Mouse (Mus musculus): ENCODE results near the gene Farp1.

Gene Farp1

DNA sequence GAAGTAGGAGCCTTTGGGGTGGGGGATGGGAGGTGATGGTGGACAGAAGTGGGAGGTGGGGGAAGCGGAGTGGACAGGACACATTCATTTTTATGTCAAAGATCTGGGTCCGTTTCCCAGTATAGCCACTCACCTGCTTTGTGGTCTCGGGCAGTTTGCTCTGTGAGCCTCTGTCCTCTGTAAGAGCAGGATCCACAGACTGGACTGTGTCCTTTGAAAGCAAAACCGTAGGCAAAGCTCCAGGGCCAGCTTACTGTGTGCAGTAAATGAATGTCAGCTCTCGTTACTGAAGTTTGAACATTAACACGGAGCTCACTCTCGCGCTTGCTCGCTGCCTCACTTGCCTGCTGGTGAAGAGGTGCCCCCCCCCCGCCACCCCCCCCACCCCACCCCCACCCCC is 110.7 kb downstream of the Farp1 start:
- no peak for DNase-seq (ENCODE audit: low spot score in 2 of 2)

DNA sequence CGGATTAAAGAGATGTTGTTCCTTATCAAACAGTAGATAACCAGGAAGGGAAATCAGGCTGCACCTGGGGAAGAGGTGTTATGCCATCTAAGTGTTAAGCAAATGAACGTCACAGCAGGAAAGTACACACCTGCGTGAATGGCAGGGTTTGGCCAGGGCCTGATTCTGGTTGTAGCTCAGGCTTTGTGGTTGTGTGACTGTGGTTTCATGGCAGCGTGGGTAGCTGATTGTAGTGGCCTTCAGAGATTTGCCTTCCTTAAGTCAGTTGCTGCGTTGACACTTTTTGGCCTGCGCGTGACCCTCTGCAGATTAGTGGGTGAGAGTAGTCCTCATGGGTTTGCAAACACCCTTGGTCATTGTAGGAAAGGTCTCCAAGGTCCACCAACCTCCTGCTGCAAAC is 111.2 kb downstream of the Farp1 start:
- DNase-seq (ENCODE audit: low spot score in 2 of 2), result no peak

DNA sequence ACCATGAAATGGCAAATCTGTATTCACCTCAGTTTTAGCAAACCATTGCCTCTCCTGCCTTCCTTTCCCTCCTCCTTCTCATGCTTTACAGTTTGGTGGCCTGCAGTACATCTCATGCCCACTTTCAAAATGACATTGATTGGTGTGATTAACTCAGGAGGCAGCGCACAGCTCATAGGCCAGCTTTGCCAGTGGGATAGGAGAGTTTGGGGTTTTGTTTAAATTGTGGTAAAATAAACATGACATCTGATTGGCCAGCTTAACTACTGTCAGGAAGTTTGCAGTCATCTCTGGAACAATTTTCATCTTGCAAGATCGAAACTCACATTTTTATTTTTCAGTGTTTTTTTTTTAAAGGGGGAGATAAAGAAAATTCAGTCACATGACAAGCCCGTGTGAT is 112.0 kb downstream of the Farp1 start:
- no peak for DNase-seq (ENCODE audit: low spot score in 2 of 2)

DNA sequence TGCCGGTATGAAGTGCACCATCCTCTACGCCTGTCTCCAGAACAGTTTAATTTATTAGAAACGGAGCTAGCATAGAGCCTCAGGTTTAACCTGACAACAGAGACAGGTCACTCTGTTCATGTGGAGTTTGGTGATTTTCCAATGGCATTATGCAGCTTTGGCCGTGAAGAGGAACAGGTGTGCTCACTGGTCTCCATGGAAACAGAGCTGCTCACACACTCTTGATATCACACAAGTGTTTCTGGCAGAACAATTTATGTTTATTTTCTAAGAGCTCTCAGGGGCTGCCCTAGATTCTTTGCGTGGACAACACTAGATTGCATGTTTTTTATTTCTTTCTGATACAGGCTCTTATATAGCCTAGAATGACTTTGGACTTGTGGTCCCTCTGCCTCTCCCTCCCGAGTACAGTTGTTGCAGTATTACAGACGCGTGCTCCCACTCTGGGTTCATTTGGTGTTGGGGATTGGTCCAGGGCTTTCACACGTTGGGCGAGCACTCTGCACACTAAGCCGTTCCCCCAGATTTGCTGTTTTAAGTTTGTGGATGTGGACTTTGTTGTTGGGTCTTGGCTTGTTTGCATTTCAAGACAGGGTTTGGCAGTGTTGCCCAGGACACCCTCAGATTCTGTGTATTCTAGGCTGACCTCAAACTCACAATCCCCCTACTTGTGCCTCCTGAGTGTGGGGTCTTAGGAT is 113.2 kb downstream of the Farp1 start:
- no peak for DNase-seq (ENCODE audit: low spot score in 2 of 2)

DNA sequence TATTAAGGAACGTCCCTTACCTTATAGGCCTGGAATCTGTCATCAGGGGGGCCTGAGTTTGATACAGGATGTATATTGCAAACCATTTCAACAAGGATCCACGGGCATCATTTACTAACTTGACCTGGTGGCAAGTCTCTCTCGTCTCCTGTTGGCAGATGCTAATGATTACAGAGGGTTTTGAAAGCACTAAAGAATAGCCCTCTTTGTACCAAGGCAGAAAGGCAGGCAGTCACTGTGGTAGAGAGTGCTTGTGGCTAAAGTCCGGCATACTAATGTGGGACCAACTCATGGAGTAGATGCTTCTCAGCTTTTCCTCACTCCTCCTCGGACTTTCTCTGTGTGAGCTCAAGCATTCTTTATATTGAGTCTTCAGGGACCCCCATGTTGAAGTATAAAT is 115.0 kb downstream of the Farp1 start:
- DNase-seq (ENCODE audit: low spot score in 2 of 2), result no peak

DNA sequence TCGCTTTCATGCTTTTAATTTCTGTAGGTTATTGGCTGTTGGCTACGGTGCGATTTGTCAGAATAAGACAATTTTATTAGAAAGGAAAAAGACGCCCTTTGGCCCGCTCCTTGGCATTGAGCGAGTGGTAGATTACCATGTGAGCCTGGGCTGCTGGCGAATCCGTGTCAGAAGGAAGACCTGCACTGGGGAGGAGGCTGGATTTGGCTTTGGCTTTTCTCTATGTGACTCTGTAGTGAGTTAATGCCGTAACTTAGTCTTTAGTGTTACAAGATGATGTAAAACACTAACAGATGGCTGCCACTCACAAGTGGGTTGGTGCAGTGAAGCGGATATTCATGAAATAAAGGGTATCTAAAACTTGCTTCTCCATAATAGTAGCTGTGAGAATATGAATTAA is 116.8 kb downstream of the Farp1 start:
- no peak for DNase-seq (ENCODE audit: low spot score in 2 of 2)

- no peak for DNase-seq (ENCODE audit: low spot score in 2 of 2)
Observed at GRCm38 (mm10) chr14:121152771-121153170, 117.8 kb downstream of the Farp1 start.

- no peak for DNase-seq (ENCODE audit: low spot score in 2 of 2)
Observed at GRCm38 (mm10) chr14:121153260-121153659, 118.3 kb downstream of the Farp1 start.

DNA sequence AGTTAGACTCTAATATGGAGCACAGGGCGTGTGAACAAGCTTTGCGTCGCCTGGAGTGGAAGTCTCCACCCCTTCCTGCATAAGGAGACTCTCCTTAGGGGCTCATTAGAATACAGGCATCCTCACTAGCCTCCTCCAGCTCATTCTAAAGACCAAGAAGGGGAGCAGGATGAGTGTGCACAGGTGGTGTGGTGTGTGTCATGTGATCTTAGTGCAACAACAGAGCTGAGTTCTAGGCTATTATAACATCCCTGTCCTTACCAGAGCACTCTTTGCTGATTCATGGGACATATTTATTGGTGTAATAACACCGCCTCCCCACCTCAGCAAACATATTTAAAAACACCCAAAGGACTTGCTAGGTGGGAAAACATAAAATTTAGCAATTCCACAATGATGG is 120.2 kb downstream of the Farp1 start:
- DNase-seq (ENCODE audit: low spot score in 2 of 2), result no peak

DNA sequence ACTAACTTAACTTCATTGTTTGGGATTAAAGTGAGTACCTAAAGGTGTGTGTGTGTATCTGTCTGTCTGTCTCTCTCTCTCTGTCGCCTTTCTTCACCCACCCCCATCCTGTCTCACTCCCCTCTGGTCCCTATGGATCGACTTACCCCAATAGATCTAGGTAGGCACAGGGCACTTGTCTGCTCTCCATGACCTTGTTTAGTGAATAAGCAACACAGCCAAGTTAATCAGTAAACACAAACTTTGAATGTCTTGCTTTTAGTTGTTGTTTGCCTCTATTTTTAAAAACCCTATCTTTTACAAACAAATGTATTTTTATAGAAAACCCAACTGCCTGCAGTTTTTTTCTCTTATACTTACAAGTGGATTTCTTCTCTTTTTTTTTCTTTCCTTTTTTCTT is 123.6 kb downstream of the Farp1 start:
- no peak for DNase-seq (ENCODE audit: low spot score in 2 of 2)

GRCm38 (mm10) chr14:121162822-121163221 is 127.8 kb downstream of the Farp1 start:
- DNase-seq (ENCODE audit: low spot score in 2 of 2), result no peak

DNA sequence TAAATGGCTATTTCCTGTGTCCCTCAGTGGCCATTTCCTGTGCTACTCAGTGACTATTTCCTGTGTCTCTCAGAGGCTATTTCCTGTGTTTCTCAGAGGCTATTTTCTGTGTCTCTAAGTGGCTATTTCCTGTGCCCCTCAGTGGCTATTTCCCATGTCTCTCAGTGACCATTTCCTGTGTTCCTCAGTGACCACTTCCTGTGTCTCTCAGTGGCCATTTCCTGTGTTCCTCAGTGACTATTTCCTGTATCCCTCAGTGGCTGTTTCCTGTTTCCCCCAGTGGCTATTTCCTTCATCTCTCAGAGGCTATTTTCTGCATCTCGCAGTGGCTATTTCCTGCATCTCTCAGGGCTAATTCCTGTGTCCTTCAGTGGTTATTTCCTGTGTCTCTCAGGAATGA is 129.9 kb downstream of the Farp1 start:
- DNase-seq (ENCODE audit: low spot score in 2 of 2), result no peak

DNA sequence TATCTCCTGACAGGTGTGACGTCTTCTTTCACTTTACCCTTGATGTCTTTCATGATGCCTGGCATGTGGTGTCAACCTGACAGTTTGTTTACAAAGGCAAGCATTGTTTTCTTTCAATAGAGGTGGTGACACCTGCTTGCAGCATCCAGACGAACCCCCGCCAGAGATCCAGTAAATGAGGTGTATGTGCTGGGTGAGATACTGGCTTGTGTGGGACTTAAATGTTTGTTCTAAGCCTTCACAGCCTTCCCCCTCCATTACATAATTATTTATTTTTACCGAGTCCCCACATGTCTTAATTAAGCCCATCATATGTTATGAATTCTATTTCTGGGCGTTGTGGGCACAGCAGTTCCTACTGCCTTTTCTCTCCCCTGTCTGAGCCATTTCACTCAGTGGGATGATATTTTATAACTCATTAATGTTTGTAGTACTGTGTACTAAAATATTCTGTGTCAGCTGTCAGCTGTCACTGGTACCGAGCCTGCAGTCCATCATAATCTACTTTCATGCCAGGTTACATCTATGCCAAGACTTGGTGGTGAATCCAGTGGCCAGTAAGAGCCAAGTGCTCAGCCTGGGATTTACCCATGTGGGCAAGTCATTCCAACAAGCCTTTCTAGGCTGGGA is 130.5 kb downstream of the Farp1 start:
- no peak for DNase-seq (ENCODE audit: low spot score in 2 of 2)

DNA sequence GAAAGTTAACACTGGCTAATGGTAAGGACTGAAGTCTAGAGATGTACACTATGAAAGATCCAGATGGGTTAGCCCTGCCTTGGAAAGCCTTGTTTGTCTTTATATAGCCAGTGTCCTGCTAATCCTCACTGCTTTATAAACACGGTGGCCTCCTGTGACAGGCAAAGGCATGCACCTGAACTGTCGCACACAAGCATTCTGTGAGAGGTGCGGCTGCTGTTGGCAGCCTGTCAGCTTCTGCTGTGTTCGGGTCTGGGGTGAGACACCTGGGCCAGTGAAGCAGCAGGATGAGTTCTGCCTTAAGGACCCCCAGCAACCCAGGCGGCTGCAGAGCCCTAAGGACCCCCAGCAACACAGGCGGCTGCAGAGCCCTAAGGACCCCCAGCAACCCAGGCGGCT is 131.0 kb downstream of the Farp1 start:
- no peak for DNase-seq (ENCODE audit: low spot score in 2 of 2)

DNA sequence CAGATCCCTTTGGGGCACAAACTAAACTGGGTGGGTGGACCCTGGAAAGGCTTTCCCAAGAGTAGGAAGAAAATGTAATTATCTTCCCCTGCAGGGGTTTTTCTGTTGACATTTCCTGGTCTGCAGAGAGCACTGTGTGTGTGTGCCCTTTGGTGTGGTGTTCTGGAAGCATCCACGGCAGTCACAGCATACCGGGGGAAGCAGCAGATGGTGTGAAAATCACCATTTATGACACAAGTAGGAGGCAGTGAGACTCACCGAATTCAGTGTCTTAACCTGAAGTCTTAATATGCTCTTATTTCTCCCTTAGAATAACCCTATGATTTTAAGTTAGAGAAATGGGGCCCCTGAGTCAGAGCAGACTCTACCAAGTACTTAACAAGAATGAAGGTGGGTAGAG is 133.7 kb downstream of the Farp1 start:
- no peak for DNase-seq (ENCODE audit: low spot score in 2 of 2)

DNA sequence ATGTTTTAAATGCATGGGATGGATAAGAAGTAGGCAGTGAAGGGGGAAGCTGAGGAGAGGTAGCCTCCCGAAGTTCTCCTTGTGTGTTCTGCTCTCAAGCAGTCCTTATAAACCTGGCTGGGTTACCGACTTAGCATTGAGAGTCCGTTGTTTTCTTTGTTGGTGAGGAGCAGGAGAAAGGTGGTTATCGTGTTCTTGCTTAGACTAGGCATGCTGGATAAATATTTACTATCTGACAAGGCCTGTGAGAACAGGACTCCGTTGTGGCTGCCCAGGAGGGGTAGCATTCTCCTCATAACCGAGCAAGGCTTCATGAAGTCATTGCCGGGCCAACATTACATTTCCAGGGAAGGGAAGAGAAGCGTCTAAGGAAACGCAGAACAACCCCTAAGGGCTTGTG is 135.3 kb downstream of the Farp1 start:
- DNase-seq (ENCODE audit: low spot score in 2 of 2), result no peak

GRCm38 (mm10) chr14:121172065-121173036 is 137.4 kb downstream of the Farp1 start:
- DNase-seq (ENCODE audit: low spot score in 2 of 2), result no peak

GRCm38 (mm10) chr14:121175385-121175784 is 140.4 kb downstream of the Farp1 start:
- DNase-seq (ENCODE audit: low spot score in 2 of 2), result no peak

DNA sequence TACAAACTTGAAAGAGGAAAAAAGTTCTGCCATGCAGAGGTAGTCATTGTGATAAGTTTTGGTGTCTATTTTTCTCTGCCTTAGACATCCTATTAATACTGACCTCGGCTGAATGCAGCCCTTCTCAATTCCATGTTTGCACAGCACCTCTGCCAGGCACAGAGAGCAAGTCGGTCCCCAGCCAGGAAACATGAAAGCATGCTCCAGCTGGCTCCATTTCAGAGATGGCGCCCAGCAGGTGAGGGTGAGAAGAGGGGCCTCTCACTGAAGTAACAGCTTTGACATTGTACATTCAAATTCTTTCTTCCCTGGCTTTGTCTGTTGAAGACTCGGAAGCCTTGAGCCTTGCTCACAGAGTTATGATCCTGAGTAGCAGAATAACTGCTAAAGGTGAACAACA is 140.9 kb downstream of the Farp1 start:
- no peak for DNase-seq (ENCODE audit: low spot score in 2 of 2)

GRCm38 (mm10) chr14:121177907-121178306 is 142.9 kb downstream of the Farp1 start:
- DNase-seq (ENCODE audit: low spot score in 2 of 2), result no peak

- DNase-seq (ENCODE audit: low spot score in 2 of 2), result no peak
Observed at GRCm38 (mm10) chr14:121180611-121181010, 145.6 kb downstream of the Farp1 start.

DNA sequence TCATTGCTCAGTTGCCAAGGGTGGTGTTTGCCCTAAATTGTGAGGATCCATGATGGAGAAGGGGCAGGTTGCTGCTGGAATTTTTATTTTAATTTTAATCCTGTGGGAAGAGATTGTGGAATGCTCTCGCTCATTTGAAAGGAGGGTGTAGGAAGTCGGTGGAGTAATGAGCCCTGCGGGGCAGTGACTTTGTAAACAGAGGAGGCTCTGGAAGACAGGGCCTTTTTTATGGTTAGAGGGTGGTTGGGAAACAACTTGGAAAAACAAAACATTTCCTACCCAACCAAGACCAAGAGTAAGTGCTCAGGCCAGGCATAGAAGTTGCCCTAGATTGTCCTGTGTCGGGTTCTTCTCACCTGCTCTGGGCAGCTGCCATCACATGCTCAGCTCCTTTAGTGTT is 146.8 kb downstream of the Farp1 start:
- no peak for DNase-seq (ENCODE audit: low spot score in 2 of 2)

DNA sequence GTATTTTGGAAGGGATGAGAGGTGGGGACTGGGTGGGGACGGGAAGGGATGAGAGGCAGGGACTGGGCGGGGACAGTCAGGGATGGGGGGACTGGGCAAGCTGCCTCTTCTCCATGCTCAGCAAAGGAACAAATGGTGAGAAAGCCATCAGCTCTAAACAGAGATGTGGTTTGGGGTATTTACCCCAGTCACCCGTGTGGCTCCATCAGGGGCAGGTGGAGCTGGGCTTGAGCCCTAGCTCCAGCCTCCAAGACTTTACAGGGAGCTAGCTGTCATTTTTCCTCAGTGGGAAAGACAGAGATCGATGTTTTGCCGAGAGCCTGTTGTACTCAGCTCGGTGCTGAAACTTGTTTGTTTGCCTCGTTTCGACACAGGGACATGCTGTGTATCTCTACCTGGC is 148.0 kb downstream of the Farp1 start:
- DNase-seq (ENCODE audit: low spot score in 2 of 2), result no peak

Measured in spleen, postnatal 10 days (tissue).